Mouse (Mus musculus) E14TG2a.4 (cell line): ENCODE measurements around the gene Cadps.

ENCODE experiments used
- H3K27me3 ChIP-seq: 2 replicates; pipeline ENCODE4 v1.6.1; 2014; ENCODE audit warnings: low read length, control low read depth; ENCODE audit not compliant: insufficient read depth
- H3K36me3 ChIP-seq: 2 replicates; pipeline ENCODE4 v1.6.1; 2014; ENCODE audit warnings: low read length, control low read depth; ENCODE audit not compliant: insufficient read depth
- H3K4me1 ChIP-seq: replicated peaks from 2 replicates; pipeline ENCODE4 v1.6.1; 2014; ENCODE audit warnings: low read depth, low read length, control low read depth
- H3K4me3 ChIP-seq: replicated peaks from 2 replicates; pipeline ENCODE4 v1.5.1; 2014; ENCODE audit warnings: mild to moderate bottlenecking, low read length
- H3K9me3 ChIP-seq: 2 replicates; pipeline ENCODE4 v1.6.1; 2014; ENCODE audit warnings: low read length, control low read depth
- CTCF ChIP-seq: conservative IDR thresholded peaks from 2 replicates; pipeline ENCODE4 v1.5.1; 2014; ENCODE audit warnings: low read length
- NANOG ChIP-seq: IDR thresholded peaks from 2 replicates; pipeline ENCODE4 v1.6.1; 2014; ENCODE audit warnings: borderline replicate concordance, low read length, mixed read lengths
- POU5F1 ChIP-seq: IDR thresholded peaks from 2 replicates; pipeline ENCODE4 v1.6.1; 2014; ENCODE audit warnings: low read length, borderline replicate concordance

The Cadps gene

DNA sequence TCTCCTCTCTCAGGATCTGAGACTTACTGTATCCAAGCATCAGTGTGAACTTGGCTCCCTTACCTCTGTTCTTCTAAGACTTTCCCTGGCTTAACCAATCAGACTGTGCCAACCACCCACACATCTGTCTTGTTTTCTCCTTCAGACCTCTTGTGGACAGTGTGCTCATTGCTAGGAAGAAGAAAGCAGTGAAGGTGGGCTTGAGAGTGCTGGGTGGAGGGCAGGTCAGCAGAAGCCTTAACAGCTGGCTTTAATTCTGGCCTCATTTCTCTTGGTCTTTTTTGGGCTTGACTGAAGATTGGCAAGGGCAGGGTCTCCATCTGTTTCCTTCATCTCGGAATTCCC is 262.7 kb downstream of the Cadps start:
- Histone ChIP-seq H3K4me1 (no peaks in the 10 kb centered on the region), H3K9me3 (no peaks in the 10 kb centered on the region), H3K36me3 (no peaks in the 10 kb centered on the region), H3K4me3 (no peak overlapping the region), H3K27me3 (no peaks in the 10 kb centered on the region)
- TF ChIP-seq POU5F1 (no peak), CTCF (no peak)

DNA sequence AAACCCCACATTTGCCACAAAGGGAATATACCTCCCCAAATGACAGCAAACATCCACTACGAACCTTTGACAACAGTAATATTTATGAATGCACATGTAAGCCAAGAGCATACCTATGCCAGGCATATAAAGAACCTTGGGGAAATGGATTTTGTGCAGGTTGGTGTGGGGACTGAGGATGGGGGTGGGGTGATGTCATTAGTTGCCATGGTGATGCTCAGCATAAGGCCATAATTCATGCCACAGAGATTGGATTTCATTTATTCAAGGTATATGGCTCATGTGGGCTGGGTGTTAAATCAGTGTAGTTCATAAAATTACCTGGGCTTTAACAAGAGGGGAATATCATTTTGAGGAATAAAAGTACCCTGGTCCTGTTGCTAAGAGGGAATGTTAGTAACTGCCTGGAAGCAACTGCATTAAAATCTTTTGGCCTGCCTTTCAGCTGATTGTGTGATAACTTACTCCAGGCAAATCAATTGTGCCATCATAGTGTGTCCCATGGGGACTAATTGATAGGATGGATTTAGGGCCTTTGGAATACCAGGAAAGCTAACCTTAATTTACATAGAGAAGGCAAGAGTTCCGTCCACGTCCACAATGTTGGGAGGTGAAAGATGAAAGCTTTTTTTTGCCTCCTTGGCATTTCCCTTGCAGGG is 263.2 kb downstream of the Cadps start:
- Histone ChIP-seq H3K4me3 (no peak overlapping the region), H3K27me3 (no peaks in the 10 kb centered on the region), H3K4me1 (no peaks in the 10 kb centered on the region), H3K36me3 (no peaks in the 10 kb centered on the region), H3K9me3 (no peaks in the 10 kb centered on the region)
- TF ChIP-seq POU5F1 (no peak), NANOG (no peak), CTCF (no peak)

DNA sequence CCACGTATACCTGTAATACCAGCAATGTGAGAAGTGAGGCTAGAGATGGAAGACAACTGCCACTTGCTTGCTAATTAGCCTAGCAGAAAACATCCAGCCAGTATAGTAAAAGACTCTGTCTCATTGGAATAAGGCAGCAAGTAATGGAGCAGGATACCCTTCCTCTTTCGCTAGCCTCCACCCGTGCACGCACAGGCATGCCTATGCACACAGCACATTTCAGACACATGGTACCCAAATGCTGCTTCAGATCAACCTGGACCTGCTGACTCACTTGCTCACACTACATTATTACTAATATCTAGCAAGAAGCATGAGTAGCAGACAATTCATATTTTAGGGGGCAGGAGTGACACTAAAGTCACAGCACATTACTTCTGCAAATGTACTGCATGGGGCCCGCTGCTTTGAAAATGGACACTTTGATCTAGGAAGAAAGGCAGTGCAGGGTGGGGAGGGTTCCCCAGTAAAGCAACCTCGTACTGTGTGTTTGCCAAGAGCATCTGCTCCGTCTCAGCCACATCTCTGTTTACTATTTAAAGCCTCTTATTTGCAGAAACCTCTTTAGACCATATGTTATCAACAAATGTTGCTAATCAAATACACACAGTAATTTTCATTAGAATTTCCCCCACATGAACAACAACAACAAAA is 263.8 kb downstream of the Cadps start:
- no peaks in the 10 kb centered on the region for H3K36me3 ChIP-seq
- TF ChIP-seq NANOG (no peak), POU5F1 (no peak), CTCF (no peak)
- no peaks in the 10 kb centered on the region for H3K4me1 ChIP-seq
- no peak overlapping the region for H3K4me3 ChIP-seq
- H3K9me3 ChIP-seq: no peaks in the 10 kb centered on the region
- no peaks in the 10 kb centered on the region for H3K27me3 ChIP-seq

DNA sequence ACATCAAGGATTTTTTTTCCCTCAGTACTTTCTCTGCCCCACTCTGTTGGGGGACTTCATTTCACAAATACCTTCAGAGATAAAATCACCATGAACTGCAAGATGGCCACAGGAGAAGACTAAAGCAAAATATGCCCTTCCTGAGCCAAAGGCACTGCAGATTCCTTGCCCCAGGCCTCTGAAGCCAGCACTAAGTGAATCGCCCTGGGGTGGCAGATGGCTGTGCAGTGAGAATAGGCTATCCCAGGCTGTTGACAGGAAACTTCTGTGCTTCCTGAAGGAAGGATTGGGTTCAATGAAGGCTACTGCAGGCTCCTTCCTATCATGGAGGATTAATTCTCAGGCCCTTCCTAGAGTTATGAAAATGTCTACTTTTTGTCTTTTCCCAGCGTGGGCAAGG is 268.4 kb downstream of the Cadps start:
- Histone ChIP-seq H3K4me1 (peaks cover 16% of the 10 kb centered on the region), H3K9me3 (no peaks in the 10 kb centered on the region), H3K4me3 (no peak overlapping the region), H3K27me3 (no peaks in the 10 kb centered on the region), H3K36me3 (no peaks in the 10 kb centered on the region)
- TF ChIP-seq CTCF (no peak), NANOG (no peak), POU5F1 (no peak)

DNA sequence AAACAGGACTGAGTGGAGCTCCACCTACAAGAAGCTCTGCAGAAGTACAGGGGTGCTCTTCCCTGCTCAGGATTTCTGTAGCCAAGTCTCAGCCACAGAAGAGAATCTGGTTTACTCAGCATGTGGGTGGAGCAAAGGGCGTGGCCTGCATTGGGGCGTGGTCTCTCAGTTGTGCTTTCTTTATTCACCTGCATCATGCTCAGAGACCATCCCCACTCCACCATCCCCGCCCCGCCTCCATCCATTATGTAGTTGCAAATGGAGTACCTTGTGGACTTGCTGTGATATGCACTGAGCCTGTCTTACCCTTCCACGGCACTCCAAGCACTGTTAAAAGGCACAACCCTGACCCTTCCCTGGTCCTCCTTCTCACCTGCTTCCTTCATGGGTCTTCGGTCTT is 271.5 kb downstream of the Cadps start:
- Histone ChIP-seq H3K4me1 (peaks cover 25% of the 10 kb centered on the region), H3K27me3 (no peaks in the 10 kb centered on the region), H3K4me3 (0 out of 2 replicates have a peak overlapping the region, but pooled peaks have one; percentile 17), H3K9me3 (no peaks in the 10 kb centered on the region), H3K36me3 (no peaks in the 10 kb centered on the region)
- TF ChIP-seq CTCF: no peak
- TF ChIP-seq NANOG: no peak
- TF ChIP-seq POU5F1: no peak

DNA sequence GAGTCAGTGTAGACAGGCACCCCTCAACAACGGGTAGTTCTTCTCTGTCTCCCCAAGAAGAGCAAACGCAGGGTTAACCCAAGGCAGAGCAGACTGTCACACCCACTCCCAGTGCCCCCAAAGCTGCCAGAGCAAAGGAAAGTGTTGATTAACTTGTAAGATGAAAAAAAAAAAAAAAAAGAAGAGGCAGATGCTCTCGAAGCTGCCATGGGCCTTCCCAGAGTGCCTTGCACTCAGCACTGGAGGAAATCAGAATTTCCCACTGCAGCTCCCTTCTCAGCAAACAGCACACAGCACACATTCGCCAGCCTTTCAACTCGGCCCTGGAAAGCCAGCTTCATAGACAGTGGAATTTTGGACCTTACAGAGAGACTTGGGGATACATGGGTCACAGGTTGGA is 271.9 kb downstream of the Cadps start:
- peaks cover 25% of the 10 kb centered on the region for H3K4me1 ChIP-seq
- no peaks in the 10 kb centered on the region for H3K27me3 ChIP-seq
- TF ChIP-seq POU5F1: no peak
- no peak for TF ChIP-seq CTCF
- no peak for TF ChIP-seq NANOG
- 0 out of 2 replicates have a peak overlapping the region, but pooled peaks have one; percentile 17 for H3K4me3 ChIP-seq
- no peaks in the 10 kb centered on the region for H3K36me3 ChIP-seq
- H3K9me3 ChIP-seq: no peaks in the 10 kb centered on the region

DNA sequence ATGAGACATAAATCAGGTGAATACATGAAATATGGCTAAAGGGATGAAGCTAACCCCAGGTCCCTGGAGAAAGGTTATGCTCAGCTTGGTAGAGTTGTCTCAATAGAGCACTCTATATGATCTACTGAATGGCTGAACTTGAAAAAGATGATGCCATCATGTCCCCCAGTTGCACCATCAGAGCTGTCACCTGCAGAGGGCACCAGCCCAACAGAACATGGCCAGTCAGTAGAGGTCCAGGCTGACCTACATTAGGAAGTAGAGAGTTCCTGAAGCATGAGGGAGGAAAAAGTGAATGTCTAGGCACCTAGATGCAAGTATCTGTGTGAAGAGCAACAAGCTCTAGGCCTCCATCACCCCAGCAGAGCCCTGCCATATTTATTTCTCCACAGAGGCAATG is 273.6 kb downstream of the Cadps start:
- Histone ChIP-seq H3K27me3 (no peaks in the 10 kb centered on the region), H3K9me3 (no peaks in the 10 kb centered on the region), H3K4me3 (no peak overlapping the region), H3K4me1 (peaks cover 25% of the 10 kb centered on the region), H3K36me3 (no peaks in the 10 kb centered on the region)
- no peak for TF ChIP-seq CTCF
- no peak for TF ChIP-seq NANOG
- no peak for TF ChIP-seq POU5F1

DNA sequence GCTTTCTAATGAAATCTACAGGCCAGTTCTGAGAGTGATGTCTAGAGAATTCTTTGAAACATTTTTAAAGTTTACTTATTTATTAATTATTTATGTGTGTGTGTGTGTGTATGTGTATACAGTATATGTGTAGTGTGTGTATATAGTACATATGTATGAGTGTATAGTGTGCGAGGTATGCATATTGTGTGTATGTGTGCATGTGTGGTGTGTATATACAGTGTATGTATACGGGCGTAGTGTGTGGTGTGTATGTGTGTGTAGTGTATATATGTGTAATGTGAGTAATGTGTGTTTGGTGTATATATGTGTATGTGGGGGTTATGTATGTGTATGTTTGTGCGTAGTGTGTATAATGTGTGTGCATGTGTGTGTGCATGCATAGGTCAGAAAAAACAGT is 275.4 kb downstream of the Cadps start:
- Histone ChIP-seq H3K4me3 (no peak overlapping the region), H3K4me1 (peaks cover 25% of the 10 kb centered on the region), H3K36me3 (no peaks in the 10 kb centered on the region), H3K9me3 (no peaks in the 10 kb centered on the region), H3K27me3 (no peaks in the 10 kb centered on the region)
- no peak for TF ChIP-seq POU5F1
- no peak for TF ChIP-seq CTCF
- no peak for TF ChIP-seq NANOG

DNA sequence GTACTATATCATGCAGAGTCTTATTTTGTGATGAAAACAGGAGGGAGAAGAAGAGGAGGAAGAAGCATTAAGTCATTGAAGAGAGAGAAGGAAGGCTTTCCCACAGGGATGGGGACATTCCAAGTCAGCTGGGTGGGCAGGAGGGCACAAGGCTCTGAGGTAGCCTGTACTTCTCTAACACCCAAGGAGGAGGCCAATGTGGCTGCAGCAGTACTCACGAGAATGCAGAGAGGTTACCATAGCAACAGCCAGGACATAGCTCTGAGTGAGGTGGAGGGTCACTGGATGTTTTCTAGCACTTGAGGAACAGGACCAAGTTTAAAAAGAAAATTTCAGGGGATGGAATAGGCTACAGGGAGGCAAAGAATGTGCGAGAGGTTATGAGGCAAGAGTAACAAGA is 281.1 kb downstream of the Cadps start:
- no peak overlapping the region for H3K4me3 ChIP-seq
- H3K36me3 ChIP-seq: no peaks in the 10 kb centered on the region
- no peaks in the 10 kb centered on the region for H3K27me3 ChIP-seq
- H3K9me3 ChIP-seq: peaks cover 10% of the 10 kb centered on the region; the same call in 1 of the 2 replicates
- no peaks in the 10 kb centered on the region for H3K4me1 ChIP-seq
- no peak for TF ChIP-seq CTCF
- TF ChIP-seq NANOG: no peak
- TF ChIP-seq POU5F1: no peak
